Mouse (Mus musculus) lung, postnatal 0 days (tissue): ENCODE results near the gene BC037034.

ENCODE experiments used
- CTCF ChIP-seq: IDR thresholded peaks from 2 replicates; pipeline ENCODE4 v1.5.1; 2016; ENCODE audit warnings: antibody characterized with exemption, mild to moderate bottlenecking
- EP300 ChIP-seq: IDR thresholded peaks from 2 replicates; pipeline ENCODE4 v1.6.1; 2016; ENCODE audit warnings: antibody characterized with exemption, mild to moderate bottlenecking, control low read depth

- TF ChIP-seq CTCF = no peak
- TF ChIP-seq EP300 = no peak
Observed at GRCm38 (mm10) chr5:138275216-138276050, 11.6 kb upstream of the BC037034 start.
